Mouse (Mus musculus): ENCODE measurements at regions not wholly inside any gene's neighbourhood (a gene's known extent, or its start where the extent isn't known, plus 50 kb on each side); places are given as distances from the start of the nearest gene placed in this dataset.

DNA sequence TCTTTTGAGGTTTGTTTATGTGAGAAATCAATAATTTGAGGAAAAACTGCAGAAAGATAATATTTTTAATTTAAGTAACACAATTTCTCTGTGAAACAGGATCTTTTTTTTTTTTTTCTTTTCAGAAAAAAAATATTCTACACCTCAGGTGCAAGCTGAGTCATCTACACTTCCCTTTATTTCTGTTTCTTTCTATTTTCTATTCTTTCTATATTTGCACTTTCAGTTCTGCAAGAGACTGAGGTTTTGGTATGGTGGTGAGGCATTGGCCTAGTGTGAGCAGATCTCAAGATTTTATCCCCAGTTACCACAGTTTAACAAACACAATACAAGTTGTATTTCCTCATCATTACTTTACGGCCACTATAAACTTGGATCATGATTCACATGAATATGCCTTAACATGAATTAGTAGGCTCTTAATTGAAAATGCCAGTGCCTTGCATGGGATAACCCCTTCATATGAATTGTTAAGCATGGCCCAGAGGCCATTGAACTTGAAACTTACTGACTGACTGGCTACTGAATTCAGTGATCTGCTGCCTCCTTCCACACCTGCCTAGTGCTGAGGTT, 1278.1 kb downstream of the Stim2 start:
- DNase-seq = no peak

DNA sequence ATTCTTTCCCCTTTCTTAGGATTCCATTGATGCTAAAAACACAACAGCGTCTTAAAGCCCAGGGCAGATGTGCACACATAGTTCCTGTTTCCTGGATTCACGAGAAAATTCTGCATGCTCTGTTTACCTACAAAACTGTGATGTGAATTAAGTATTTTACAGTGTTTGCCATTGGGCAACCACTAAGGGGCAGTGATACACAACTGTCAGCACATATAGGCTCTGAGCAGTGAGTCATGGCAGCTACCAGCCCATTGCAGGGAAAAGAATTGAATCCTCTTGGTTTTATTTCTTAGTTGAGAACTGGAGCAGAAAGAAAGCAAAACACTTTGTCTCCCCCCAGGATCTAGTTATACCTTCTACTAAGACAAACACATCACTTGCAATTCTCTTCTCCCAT, 1295.0 kb downstream of the Stim2 start:
- DNase-seq = no peak

DNA sequence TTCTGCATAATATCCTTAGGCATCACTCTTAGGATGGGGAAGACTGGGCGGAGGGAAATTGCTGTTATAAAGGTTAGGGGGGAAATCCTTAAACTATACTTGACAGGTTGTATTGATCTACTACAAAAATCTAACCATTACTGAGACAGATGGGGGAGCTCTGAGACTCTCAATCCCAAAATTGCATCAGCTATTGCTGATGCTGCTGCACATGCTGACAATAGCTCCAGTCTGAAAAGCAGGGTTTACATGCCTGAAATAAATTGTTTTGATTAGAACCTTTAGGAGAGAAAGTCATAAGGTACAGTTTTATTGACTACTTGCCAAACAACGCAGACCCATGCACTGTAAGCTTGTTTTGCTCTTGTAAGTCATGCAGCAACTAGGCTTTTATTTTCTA, 1295.7 kb downstream of the Stim2 start:
- no peak for DNase-seq

DNA sequence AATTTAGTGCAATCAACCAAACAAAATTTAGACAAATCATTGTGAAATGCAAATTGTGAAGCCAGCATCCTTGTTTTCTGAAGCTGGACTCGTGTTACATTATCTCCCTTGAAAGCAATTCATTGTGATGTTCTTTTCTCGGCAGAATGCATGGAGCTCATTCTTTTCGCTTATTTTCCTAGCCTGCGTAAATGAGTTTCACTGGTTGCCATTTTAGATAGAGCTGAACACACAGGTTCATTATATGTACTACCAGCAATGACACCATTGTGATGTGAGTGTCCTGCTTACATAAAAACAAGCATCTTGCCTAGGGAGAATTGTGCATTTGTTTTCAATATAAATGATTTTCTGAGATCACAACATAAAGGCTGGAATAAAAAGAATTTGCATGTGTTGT, 1296.5 kb downstream of the Stim2 start:
- DNase-seq = no peak

DNA sequence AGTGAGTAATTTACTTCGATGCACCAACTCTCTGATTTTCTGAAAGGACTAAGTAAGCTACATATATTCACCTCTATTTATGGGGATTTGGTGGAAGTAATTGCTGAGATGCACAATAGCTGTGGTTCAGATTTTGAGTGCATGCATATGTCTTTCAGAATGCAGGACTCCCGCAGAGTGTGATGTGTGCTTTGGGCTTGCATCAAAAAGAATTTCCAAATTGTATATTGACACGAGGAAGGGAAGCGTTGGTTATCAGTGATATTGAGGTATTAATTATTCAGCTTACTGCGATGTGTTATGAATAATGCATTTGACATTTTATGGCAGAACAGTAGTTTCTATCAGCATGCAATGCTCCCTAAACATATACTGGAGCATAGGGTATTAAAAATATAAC, 1303.2 kb downstream of the Stim2 start:
- DNase-seq = no peak

DNA sequence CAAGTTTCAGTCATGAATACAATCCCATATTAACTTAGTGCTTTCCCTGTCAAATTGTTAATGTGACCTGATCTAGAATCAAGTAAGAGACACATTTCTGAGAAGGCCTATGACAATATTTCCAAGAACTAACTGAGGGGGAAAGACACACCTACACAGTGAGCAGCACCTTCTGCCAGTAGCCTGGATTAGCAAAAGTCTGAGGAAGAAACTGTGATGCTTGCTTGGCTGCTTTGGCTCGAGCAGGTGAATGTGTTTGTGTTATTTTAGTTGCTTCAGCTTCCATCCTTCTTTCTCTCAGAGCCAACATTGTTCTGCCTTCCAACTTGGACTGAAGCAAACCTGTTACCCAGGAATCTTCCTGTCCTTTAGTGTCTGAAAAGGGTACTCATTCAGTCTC, 1347.7 kb downstream of the Stim2 start:
- peak; percentile 4 for DNase-seq

DNA sequence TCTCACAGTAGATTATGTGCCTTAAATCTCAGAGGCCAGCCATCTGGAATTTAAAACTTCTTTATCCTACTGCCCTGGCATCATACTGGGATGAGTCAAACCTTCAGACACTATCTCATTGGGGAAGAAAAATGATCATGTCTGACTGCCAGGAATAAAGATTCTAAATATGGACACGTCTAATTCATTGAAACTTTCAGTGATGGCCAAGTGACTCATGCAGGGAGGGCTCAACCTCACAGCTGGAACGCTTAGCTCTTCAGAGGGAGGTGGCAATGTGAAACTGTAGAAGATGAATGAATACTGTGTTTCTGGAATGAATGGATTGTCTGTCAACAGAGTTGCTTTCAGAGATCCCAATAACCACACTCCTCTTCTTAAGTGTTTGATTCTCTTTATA, 1357.2 kb downstream of the Stim2 start:
- DNase-seq = peak; percentile 6

DNA sequence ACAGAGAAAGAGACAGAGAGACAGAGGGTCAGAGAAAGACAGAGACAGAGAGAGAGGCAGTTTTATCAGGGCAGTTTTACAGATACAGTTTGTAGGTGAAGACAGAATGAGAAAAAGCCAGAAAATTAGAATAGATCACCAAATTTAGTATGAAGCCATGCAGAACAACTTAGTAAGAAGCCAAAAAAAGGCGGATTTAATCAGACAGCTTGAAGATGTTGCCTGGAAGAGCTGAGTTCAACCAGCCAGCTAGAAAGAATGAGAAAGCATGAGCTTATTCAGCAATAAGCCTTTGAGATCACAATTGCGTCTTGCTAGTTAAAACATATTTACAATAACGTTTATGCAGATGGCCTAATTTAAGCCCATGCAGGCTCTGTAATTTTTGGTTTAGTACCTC, 1376.0 kb downstream of the Stim2 start:
- DNase-seq = no peak

DNA sequence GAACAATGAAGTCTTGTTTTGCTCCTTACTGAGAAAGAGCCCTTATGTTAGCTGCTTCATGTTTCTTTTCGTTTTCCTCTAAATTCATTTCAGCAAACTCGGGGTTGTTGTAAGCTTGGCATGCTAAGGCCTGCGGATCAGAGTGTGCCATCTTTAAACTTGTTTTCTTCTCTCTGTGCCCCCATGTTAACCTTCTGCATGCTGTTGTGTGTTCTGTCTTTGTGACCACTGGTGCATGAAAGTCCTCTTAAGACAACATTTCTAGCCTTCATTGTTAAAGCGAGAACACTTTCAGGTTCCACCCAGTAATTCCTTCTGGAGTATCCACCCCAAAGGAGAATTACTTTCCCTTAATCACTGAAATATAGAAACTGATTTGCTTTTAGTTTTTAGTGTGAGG, 1392.5 kb downstream of the Stim2 start:
- no peak for DNase-seq

DNA sequence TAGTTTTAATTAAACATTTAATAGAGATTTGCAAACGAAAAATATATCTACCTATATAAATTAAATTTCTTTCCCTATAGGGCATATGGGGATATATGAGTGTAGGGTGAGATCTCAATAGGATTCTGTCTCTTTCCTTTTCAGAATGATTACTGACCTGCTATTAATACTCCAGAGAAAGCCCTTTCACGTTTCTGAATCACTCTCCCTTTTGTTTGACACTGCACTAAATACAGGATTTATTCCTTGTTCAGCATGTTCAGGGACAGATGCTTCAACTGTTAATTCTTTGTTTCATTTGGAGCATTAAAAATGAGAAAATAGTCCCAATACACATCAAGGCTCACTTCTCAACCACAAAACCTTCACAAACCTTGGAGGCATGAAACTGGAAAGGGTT, 1397.7 kb downstream of the Stim2 start:
- no peak for DNase-seq

DNA sequence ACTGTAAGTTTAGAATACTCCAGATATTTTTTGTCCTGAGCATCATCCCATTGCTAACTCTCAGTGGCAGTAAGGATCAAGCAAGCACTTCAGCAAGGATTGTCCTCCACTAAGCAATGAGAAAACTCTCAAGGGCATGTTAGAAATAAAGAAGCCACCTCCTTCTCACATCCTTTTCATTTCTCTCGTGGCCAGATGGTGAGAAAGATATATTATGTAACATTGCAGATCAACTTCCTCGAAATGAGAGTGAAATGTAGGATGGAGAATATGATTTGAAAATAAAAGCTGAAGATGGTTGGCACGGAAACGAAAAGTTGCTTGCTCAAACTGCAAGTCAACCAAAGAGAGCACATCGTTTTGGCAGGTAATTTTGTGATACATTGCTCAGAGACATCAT, 1417.8 kb downstream of the Stim2 start:
- peak; percentile 5 for DNase-seq

DNA sequence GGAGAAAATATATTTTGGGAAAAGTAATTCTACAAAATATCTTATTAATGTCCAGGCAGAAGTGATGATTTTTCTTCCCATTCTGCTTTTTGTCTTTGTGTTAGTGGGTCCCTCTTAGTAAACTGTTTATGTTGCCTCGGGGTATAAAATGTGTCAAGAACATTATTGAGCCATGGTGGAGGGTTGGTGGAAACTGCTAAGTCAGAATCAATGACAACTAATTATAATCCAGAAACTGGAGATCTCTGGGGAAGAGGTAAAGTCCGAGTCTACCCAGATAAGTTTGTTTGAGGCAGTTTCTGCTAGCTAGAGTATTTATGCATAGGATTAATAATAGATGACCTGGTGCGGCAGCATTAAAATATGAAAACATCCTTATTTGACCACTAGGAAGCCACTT, 1440.9 kb downstream of the Stim2 start:
- no peak for DNase-seq

DNA sequence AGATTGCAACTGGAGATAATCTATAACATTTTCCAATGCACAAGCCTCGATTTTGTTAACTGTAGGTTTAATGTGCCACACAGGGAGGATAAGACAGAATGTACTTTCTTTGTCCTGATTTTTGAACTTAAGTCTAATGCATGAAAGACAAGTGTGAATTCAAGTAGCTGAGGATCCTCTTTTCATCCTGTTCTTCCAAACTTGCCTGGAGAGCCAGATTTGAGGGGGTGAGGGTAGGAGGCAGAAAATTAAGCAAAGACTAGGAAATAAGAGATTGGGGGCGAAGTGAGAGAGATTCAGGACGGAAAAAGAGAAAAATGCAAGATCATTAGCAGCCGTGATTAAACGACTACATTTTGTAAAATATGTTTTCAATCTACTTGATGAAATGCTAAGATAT, 1450.8 kb downstream of the Stim2 start:
- DNase-seq = no peak
